Mouse (Mus musculus) midbrain, embryonic 16.5 days (tissue): ENCODE results near the gene Dtx2. TPM values are rescaled to one million over a fixed set of nuclear protein-coding genes. Genes with fewer than 3 reads are reported as not detected.

Experiments used
- ATAC-seq: fragments of 200-750 bp; cut with Nextera tagmentation; 2 replicates; pipeline ENCODE4 v1.8.0; 2017; ENCODE audit warnings: moderate TSS enrichment
- H3K27ac ChIP-seq: fragments of 300-500 bp; sonication (generic); 2 replicates; pipeline ENCODE4 v1.5.1; 2014; ENCODE audit warnings: mild to moderate bottlenecking, low read length, mixed read lengths
- H3K27me3 ChIP-seq: fragments of 300-500 bp; sonication (generic); 2 replicates; pipeline ENCODE4 v1.6.1; 2014; ENCODE audit warnings: low read depth, low read length, mixed read lengths; ENCODE audit not compliant: control insufficient read depth, insufficient read depth
- H3K36me3 ChIP-seq: fragments of 300-500 bp; sonication (generic); 2 replicates; pipeline ENCODE4 v1.6.1; 2014; ENCODE audit warnings: mild to moderate bottlenecking, low read length, moderate library complexity, mixed read lengths; ENCODE audit not compliant: control insufficient read depth, insufficient read depth
- H3K4me1 ChIP-seq: fragments of 300-500 bp; sonication (generic); 2 replicates; pipeline ENCODE4 v1.6.1; 2014; ENCODE audit warnings: mild to moderate bottlenecking, low read length, mixed read lengths; ENCODE audit not compliant: control insufficient read depth, insufficient read depth
- H3K4me2 ChIP-seq: fragments of 300-500 bp; sonication (generic); 2 replicates; pipeline ENCODE4 v1.6.1; 2014; ENCODE audit warnings: mild to moderate bottlenecking, low read length, mixed read lengths
- H3K4me3 ChIP-seq: fragments of 300-500 bp; sonication (generic); 2 replicates; pipeline ENCODE4 v1.5.1; 2014; ENCODE audit warnings: low read depth, mild to moderate bottlenecking, low read length, moderate library complexity, mixed read lengths
- H3K9ac ChIP-seq: fragments of 300-500 bp; sonication (generic); 2 replicates; pipeline ENCODE4 v1.6.1; 2014; ENCODE audit warnings: low read depth, low read length, mixed read lengths
- H3K9me3 ChIP-seq: fragments of 300-500 bp; sonication (generic); replicated peaks from 2 replicates; pipeline ENCODE4 v1.6.1; 2014; ENCODE audit warnings: mild to moderate bottlenecking, low read length, mixed read lengths; ENCODE audit not compliant: control insufficient read depth, poor library complexity, severe bottlenecking
- WGBS: fragments of 180-500 bp; shearing (Covaris S2); extraction: QIAGEN DNeasy Blood & Tissue Kit; methylation state at CpG from one replicate; pipeline ENCODE4 v1.1.7; 2014; 5-methylcytosine and 5-hydroxymethylcytosine counted together
- polyA plus RNA-seq: library from polyadenylated mRNA; unstranded; fragments of >200 nt; fragmentation: Nextera tagmentation; extraction: Ambion mirVana; gene quantifications from 2 replicates; pipeline ENCODE4 v1.2.1, GENCODE M21; 2015

Dtx2 gene
- polyA plus RNA-seq, 1 experiment from 2014 or later = 24.0 TPM

DNA sequence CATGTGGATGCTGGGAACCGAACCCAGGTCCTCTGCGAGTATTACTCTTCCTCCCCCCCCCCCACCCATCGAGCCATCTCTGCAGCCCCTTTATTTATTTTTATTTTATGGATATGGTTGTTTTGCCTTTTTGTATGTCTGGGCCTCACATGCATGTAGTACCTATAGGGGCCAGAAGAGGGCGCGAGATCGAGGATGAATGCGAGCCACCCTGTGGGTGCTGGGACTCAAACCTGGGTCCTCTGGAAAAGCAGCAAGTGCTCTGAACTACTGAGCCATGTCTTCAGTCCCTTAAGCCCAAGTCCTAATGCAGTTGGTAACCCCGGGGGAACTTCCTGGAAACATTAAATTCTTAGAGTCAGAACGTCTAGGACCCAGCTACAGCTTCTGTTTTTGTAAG is 27.7 kb upstream of the Dtx2 start:
- Histone ChIP-seq H3K9me3 (no peaks in the 10 kb centered on the region), H3K4me1 (peaks cover 3% of the 10 kb centered on the region; the same call in 1 of the 2 replicates), H3K4me3 (no peak overlapping the region), H3K27ac (no peak overlapping the region), H3K4me2 (no peak overlapping the region), H3K27me3 (no peaks in the 10 kb centered on the region), H3K36me3 (no peaks in the 10 kb centered on the region), H3K9ac (no peak overlapping the region)
- ATAC-seq = no peak
- WGBS = 72% methylated on average over 9 of the region's 9 CpGs

DNA sequence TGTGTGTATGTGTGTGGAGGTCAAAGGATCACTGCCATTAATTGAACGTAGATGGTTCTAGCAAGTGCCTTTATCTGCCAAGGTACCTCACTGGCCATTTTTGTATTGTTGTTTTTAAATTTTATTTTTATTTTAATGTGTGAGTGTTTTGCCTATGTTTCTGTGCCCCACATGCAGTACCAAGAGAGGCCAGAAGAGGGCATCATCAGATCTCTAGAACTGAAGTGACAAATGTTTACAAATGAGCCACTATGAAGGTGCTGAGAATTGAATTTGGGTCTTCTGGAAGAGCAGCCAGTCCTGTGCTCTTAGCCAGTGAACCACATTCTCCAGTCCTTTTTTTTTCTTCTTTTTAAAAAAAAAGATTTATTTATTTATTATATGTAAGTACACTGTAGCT is 25.8 kb upstream of the Dtx2 start:
- Histone ChIP-seq H3K9ac (no peak overlapping the region), H3K4me1 (no peaks in the 10 kb centered on the region), H3K9me3 (no peaks in the 10 kb centered on the region), H3K4me2 (no peak overlapping the region), H3K36me3 (no peaks in the 10 kb centered on the region), H3K27ac (no peak overlapping the region), H3K27me3 (no peaks in the 10 kb centered on the region), H3K4me3 (no peak overlapping the region)
- no peak for ATAC-seq
- WGBS = 62% methylated on average over 1 of the region's 1 CpGs

DNA sequence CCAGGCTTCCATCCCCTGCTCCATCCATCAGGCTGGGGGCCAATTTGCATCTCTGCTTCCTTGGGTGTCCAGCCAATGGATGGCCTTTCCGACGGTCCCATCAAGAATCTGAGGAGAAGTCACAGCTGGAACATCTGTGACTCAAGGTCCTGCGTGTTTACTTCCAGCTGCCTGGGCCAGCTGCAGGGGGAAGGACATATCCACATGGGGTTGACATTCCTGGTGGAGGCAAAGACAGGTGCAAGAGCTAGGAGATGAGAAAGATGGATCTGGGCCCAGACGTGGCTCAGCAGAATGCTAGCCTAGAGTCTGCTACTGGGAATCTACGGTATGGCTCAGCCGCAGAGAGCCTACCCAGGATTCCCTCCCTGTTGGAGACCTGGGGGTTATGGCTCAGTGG is 24.4 kb upstream of the Dtx2 start:
- no peak overlapping the region for H3K4me3 ChIP-seq
- no peak overlapping the region for H3K4me2 ChIP-seq
- no peaks in the 10 kb centered on the region for H3K9me3 ChIP-seq
- no peak for ATAC-seq
- no peak overlapping the region for H3K9ac ChIP-seq
- no peaks in the 10 kb centered on the region for H3K27me3 ChIP-seq
- H3K4me1 ChIP-seq = no peaks in the 10 kb centered on the region
- WGBS = 86% methylated on average over 6 of the region's 6 CpGs
- H3K27ac ChIP-seq = no peak overlapping the region
- no peaks in the 10 kb centered on the region for H3K36me3 ChIP-seq

DNA sequence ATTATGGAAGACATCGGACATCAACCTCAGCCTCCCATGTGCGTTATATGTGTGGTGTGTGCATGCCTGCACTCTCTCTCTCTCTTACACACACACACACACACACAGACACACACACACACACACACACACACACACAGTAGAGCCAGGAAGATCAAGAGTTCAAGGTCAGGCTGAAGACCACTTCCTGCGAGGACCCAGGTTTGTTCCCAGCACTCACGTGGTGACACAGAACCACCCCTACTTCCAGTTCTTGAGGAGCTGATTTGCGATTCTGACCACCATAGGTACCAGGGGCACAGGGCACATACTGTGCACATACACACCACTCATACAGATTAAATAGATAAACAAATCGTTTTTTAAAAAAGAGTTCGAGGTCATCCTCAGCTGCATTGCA is 22.7 kb upstream of the Dtx2 start:
- Histone ChIP-seq H3K9ac (no peak overlapping the region), H3K4me1 (no peaks in the 10 kb centered on the region), H3K4me2 (no peak overlapping the region), H3K36me3 (no peaks in the 10 kb centered on the region), H3K4me3 (no peak overlapping the region), H3K27ac (no peak overlapping the region), H3K27me3 (no peaks in the 10 kb centered on the region), H3K9me3 (no peaks in the 10 kb centered on the region)
- no peak for ATAC-seq
- 90% methylated on average over 7 of the region's 7 CpGs for WGBS

DNA sequence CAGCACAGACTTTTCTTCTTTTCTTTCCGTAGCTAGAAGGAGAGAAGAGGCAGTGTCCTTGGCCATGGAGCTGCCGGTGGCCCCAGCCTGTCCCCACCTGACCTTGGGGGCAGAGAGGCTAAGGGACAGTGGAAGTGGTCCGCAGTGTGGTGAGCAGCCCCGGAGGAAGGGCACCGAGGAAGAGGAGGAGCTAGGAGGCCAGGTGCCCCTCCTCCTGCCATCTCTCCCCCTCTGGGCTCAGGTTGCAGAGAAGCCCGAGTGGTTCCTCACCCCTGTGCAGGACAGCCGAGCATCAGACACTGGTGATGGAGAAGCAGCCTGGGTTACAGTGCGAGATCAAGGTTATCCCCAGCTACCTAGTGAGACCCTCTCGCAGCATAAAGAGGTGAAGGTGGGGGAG is 20.2 kb upstream of the Dtx2 start, which contains the start of gene Ssc4d:
TSS of gene Ssc4d (minus strand) at position 167 of the 400 bp plus-strand sequence.
- Histone ChIP-seq H3K4me3 (no peak within 1 kb of the TSS), H3K9me3 (no peaks in the 10 kb centered on the region), H3K27me3 (no peaks in the 10 kb centered on the region), H3K27ac (no peak within 1 kb of the TSS), H3K9ac (no peak within 1 kb of the TSS), H3K36me3 (no peaks in the 10 kb centered on the region), H3K4me2 (no peak within 1 kb of the TSS), H3K4me1 (no peaks in the 10 kb centered on the region)
- ATAC-seq = no peak
- WGBS = 19% methylated on average over 9 of the region's 9 CpGs

DNA sequence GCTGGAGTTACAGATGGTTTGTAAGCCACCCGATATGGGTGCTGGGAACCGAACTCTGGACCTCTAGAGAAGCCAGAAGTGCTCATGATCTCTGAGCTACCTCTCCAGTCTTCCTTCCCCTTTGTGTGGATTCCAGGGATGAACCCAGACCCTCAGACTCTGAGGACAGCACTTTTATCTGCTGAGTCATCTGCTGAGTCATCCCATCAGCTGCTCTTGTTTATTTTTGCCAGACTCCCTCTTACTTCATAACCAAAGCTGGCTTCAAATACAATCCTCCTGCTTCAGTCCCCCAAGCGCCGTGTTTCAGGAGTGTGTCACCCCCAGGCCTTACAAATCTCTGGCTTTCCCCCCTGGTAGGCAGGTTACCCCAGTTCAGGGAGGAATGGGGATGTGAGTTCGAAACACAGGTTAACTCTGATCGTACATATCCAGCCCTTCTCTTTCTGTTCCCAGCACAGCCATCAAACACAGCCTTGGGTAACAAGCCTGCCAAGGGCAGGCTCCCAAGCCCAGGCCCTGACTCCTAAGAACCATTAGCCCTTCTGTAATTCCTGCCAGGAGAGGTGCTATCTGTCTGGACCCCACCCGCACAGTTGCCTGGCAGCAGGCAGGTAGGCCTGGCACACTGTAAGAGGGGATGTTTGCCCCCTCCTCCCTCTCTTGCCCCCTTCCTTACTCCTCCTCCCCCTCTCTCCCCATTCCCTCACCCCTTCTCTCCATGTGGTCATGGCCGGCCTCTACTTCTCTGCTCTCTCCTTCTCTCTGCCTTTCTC is 18.5 kb upstream of the Dtx2 start:
- Histone ChIP-seq H3K4me2 (no peak overlapping the region), H3K4me3 (no peak overlapping the region), H3K9me3 (no peaks in the 10 kb centered on the region), H3K9ac (no peak overlapping the region), H3K36me3 (no peaks in the 10 kb centered on the region), H3K4me1 (no peaks in the 10 kb centered on the region), H3K27ac (no peak overlapping the region), H3K27me3 (no peaks in the 10 kb centered on the region)
- ATAC-seq = no peak
- WGBS = 94% methylated on average over 8 of the region's 8 CpGs

DNA sequence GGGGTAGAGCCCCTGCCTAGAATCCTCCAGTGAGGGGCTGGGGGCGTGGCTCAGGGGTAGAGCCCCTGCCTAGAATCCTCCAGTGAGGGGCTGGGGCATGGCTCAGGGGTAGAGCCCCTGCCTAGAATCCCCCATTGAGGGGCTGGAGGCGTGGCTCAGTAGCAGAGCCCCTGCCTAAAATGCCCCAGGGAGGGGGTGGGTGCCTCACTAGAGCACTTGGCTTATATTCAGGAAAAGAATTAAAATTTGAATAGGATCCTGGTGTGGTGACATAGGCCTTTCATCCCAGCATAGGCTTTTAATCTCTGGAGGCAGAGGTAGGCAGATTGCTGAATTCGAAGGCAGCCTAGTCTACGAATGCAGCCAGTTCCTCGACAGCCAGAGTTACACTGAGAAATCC is 15.2 kb upstream of the Dtx2 start:
- Histone ChIP-seq H3K27ac (no peak overlapping the region), H3K36me3 (no peaks in the 10 kb centered on the region), H3K4me3 (no peak overlapping the region), H3K9me3 (no peaks in the 10 kb centered on the region), H3K9ac (no peak overlapping the region), H3K27me3 (no peaks in the 10 kb centered on the region), H3K4me2 (no peak overlapping the region), H3K4me1 (no peaks in the 10 kb centered on the region)
- 72% methylated on average over 5 of the region's 5 CpGs for WGBS
- ATAC-seq = no peak

DNA sequence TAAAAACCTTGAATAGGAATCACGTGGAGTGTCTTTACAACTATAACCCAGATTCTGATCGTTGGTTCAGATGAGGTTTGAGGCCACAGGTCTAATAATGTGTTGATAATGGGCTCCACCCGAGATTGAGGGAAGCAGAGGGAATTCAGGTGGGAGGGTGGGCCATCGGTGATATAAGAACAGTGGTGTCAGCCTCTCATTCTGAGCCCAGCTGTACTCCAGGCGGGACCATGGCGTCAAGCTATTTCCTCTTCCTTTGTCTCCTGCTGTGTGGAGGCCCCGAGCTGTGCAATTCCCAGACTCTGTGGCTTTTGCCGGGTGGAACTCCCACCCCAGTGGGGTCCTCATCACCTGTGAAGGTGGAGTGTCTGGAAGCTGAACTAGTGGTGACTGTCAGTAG is 14.7 kb upstream of the Dtx2 start, which contains the start of gene Zp3:
TSS of gene Zp3 (plus strand) at position 196 of the 400 bp plus-strand sequence.
- Histone ChIP-seq H3K27me3 (no peaks in the 10 kb centered on the region), H3K9ac (no peak within 1 kb of the TSS), H3K4me3 (no peak within 1 kb of the TSS), H3K4me1 (no peaks in the 10 kb centered on the region), H3K4me2 (no peak within 1 kb of the TSS), H3K27ac (no peak within 1 kb of the TSS), H3K36me3 (no peaks in the 10 kb centered on the region), H3K9me3 (no peaks in the 10 kb centered on the region)
- ATAC-seq = no peak
- 79% methylated on average over 8 of the region's 8 CpGs for WGBS

DNA sequence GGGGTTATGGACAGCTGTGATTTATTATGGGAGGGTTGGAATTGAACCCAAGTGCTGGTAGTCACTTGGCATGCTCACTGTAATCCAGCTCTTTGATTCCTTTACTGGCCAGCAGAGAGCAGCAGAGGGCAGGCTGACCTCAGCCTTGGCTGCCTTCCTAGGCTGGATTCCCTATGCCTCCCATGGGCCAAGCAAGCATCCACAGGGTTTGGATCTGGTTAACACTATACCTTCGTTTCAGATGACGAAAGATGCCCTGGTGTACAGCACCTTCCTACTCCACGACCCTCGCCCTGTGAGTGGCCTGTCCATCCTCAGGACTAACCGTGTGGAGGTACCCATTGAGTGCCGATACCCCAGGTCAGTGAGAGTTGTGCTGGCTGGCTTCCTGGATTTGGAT is 12.2 kb upstream of the Dtx2 start:
- no peak overlapping the region for H3K4me2 ChIP-seq
- no peaks in the 10 kb centered on the region for H3K27me3 ChIP-seq
- H3K9ac ChIP-seq = no peak overlapping the region
- no peaks in the 10 kb centered on the region for H3K36me3 ChIP-seq
- no peaks in the 10 kb centered on the region for H3K4me1 ChIP-seq
- no peaks in the 10 kb centered on the region for H3K9me3 ChIP-seq
- ATAC-seq = no peak
- 38% methylated on average over 6 of the region's 6 CpGs for whole genome bisulfite sequencing
- no peak overlapping the region for H3K27ac ChIP-seq
- H3K4me3 ChIP-seq = no peak overlapping the region
